Mouse (Mus musculus) midbrain, embryonic 12.5 days (tissue): Measurements from ENCODE around the gene Dusp10. TPM values are rescaled to one million over a fixed set of nuclear protein-coding genes. Genes with fewer than 3 reads are reported as not detected.

Experiments
- ATAC-seq: fragments of 200-750 bp; cut with Nextera tagmentation; 2 replicates; pipeline ENCODE4 v1.8.0; 2017; ENCODE audit warnings: low read depth, moderate TSS enrichment, moderate library complexity; ENCODE audit not compliant: low FRiP score
- H3K27ac ChIP-seq: fragments of 300-500 bp; sonication (generic); replicated peaks from 2 replicates; pipeline ENCODE4 v1.5.1; 2016; ENCODE audit warnings: mild to moderate bottlenecking
- H3K27me3 ChIP-seq: fragments of 300-500 bp; sonication (generic); 2 replicates; pipeline ENCODE4 v1.6.1; 2016; ENCODE audit warnings: mild to moderate bottlenecking
- H3K36me3 ChIP-seq: fragments of 300-500 bp; sonication (generic); 2 replicates; pipeline ENCODE4 v1.6.1; 2016
- H3K4me1 ChIP-seq: fragments of 300-500 bp; sonication (generic); 2 replicates; pipeline ENCODE4 v1.6.1; 2016
- H3K4me2 ChIP-seq: fragments of 300-500 bp; sonication (generic); replicated peaks from 2 replicates; pipeline ENCODE4 v1.6.1; 2016; ENCODE audit warnings: mild to moderate bottlenecking, moderate library complexity
- H3K4me3 ChIP-seq: fragments of 300-500 bp; sonication (generic); 2 replicates; pipeline ENCODE4 v1.5.1; 2016; ENCODE audit warnings: mild to moderate bottlenecking
- H3K9ac ChIP-seq: fragments of 300-500 bp; sonication (generic); replicated peaks from 2 replicates; pipeline ENCODE4 v1.6.1; 2016; ENCODE audit warnings: mild to moderate bottlenecking, moderate library complexity
- H3K9me3 ChIP-seq: fragments of 300-500 bp; sonication (generic); 2 replicates; pipeline ENCODE4 v1.6.1; 2016; ENCODE audit warnings: mild to moderate bottlenecking
- WGBS: fragments of 180-500 bp; shearing (Covaris S2); methylation state at CpG from one replicate; pipeline ENCODE4 v1.1.7; 2016; 5-methylcytosine and 5-hydroxymethylcytosine counted together
- polyA plus RNA-seq: library from polyadenylated mRNA; unstranded; fragments of >200 nt; fragmentation: Nextera tagmentation; extraction: Ambion mirVana; gene quantifications from 2 replicates; pipeline ENCODE4 v1.2.1, GENCODE M21; 2016

The Dusp10 gene
- polyA plus RNA-seq, 1 experiment from 2014 or later: 10.3 TPM

DNA sequence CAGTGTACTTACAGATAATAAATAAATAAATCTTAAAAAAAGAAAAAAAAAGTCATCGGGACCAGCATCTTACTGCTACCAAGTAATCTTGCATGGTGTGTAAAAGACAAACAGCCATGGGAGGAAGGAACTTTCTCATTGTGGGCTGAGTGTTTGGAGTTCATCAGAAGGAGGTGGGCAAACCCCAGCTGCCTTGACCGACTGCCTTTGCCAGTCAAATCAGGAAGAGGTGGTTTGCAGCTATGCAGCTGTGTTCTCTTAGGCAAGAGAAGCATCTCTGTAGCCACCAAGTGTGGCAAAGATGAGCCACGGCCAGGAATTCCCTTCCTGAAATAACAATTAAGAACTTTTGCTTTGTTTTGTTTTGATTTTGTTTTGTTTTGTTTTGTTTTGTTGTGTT lies 989 bp downstream of the Dusp10 start:
- WGBS: 85% methylated on average over 3 of the region's 3 CpGs
- H3K9me3 ChIP-seq: no peaks in the 10 kb centered on the region
- no peak overlapping the region for H3K9ac ChIP-seq
- ATAC-seq: no peak
- no peak overlapping the region for H3K4me2 ChIP-seq
- no peak overlapping the region for H3K27ac ChIP-seq
- no peaks in the 10 kb centered on the region for H3K27me3 ChIP-seq
- H3K4me1 ChIP-seq: peaks cover 1% of the 10 kb centered on the region; the same call in 1 of the 2 replicates
- H3K36me3 ChIP-seq: no peaks in the 10 kb centered on the region
- H3K4me3 ChIP-seq: no peak overlapping the region

DNA sequence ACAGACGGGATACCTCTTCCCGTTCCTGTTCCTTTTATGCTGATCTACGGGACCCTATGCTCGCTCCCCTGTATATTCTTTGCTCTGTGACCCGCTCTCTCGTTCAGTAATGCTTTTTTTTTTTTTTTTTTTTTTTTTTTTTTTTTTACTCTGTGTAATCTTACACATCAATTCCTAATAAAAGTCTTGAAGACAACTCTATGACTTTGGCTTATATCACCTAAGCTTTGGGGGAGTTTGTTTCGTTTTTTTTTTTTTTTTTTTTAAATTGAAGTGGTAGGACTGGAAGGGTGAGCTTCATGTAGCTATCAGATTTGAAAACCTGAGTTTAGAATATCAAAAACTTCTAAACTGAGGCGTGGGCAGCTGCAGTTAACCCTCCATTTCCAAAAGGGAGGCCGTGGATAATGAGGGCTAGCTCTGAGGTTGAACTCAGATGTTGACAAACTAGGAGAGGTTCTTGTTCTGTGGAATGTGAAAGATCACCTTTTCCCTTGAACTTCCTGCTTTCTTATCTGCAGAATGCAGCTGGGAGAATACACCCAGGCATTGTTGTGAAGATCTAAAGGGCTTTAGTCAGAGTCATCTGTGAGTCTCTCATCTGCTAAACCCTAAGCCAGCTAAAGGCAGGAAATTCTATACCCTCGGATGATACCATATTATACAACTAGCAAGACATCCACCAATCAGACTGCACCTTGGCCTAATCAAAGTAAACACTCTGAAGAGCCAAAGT lies 3.1 kb downstream of the Dusp10 start:
- Histone ChIP-seq H3K9me3 (no peaks in the 10 kb centered on the region), H3K27me3 (no peaks in the 10 kb centered on the region), H3K27ac (no peak overlapping the region), H3K4me2 (no peak overlapping the region), H3K4me1 (peaks cover 5% of the 10 kb centered on the region; the same call in 1 of the 2 replicates), H3K36me3 (no peaks in the 10 kb centered on the region), H3K4me3 (no peak overlapping the region), H3K9ac (no peak overlapping the region)
- no peak for ATAC-seq
- 79% methylated on average over 10 of the region's 10 CpGs for WGBS

DNA sequence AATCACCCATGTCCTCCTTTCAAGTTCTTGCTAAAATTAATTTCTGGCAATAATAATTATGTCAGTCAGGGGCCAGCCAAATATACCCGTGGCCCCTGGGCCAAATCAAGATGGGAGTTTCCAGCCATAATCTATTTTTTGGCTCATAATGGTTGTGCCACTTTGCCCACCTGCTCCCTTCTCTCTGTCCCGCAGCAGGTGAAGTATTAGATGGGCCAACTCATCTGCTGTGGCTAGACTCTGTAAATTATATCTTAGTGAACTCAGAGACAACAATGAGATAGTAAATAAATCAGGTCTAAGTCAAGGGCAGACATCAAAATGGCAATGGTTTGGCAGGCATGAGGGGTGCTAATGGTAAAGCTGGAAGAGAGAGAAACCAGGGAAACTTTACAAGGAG lies 4.5 kb downstream of the Dusp10 start:
- Histone ChIP-seq H3K36me3 (no peaks in the 10 kb centered on the region), H3K9me3 (no peaks in the 10 kb centered on the region), H3K9ac (no peak overlapping the region), H3K4me1 (peaks cover 5% of the 10 kb centered on the region; the same call in 1 of the 2 replicates), H3K27me3 (no peaks in the 10 kb centered on the region), H3K27ac (no peak overlapping the region), H3K4me3 (no peak overlapping the region), H3K4me2 (no peak overlapping the region)
- no peak for ATAC-seq
- WGBS: 90% methylated on average over 2 of the region's 2 CpGs

DNA sequence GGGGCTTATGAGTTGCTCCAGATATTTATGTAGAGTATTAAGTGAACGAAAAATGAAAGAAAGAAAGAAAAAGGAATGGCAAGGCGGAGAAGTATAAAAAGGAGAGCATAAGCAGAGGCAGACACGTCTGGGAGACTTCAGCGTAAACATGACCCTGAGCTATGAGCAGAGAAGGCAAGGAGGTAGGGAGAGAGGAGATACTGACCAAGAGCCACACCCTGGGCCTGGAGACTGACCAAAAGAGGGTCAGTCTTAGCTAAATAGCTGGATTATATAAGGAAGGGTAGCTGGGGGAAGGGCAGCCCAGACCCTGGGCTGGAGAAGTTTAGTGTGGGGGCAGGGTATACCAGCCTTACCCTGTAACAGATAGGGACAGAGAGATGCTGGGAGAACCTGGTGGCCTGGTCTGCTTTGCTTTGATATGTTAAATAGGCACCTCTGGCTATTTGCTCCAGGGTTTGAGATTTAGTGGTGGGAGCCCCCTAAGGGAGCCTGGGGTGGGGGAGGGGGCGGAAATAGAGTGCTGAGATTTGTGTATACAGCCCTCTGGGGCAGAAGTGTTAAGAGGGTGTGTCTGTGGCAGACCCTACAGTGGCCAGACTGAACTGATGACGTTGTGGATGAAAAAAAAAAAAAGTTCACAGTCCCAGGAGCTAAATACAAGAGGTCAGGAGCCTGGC lies 6.1 kb downstream of the Dusp10 start:
- Histone ChIP-seq H3K9me3 (no peaks in the 10 kb centered on the region), H3K9ac (no peak overlapping the region), H3K27ac (no peak overlapping the region), H3K27me3 (no peaks in the 10 kb centered on the region), H3K4me3 (no peak overlapping the region), H3K36me3 (no peaks in the 10 kb centered on the region), H3K4me2 (no peak overlapping the region), H3K4me1 (peaks cover 5% of the 10 kb centered on the region; the same call in 1 of the 2 replicates)
- 51% methylated on average over 6 of the region's 6 CpGs for WGBS
- ATAC-seq: 0 out of 2 replicates have a peak, but pooled peaks have one; percentile 38

DNA sequence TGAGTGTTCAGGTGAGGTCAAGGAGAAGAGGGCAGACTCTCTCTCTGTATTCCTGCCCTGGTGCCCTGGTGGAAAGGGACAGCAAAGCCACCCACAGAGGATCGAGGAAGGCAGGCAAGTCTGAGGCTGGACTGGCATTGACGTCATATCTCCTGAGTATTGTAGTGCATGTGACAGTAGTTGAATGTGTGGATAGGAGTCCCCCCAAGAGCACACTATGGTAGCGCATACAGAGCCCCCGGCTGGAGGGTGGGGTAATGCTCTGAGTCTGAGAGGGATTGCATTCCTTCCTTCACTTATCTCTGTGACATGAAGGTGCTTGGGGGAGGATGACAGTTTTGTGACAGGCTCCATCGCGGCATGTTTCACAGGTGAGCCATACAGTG lies 6.6 kb downstream of the Dusp10 start:
- 44% methylated on average over 6 of the region's 6 CpGs for WGBS

DNA sequence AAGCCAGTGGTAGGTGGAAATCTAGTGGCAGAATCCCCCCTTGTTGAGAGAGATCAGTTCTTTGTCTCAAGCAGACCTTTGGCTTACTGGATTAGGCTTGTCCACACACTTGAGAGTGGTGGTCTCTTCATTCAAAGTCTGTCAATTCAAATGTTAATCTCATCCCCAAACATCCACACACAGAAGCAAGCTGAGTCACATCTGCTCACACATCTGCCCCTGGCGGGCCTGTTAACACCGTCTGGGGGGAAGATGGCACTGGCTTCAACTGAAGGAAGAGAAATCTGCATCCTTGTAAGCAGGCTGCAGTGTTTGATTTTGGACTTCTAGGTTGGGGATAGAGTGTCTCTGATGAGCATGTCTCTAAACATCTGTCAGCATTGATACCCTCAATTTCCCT lies 10.9 kb downstream of the Dusp10 start:
- Histone ChIP-seq H3K27ac (no peak overlapping the region), H3K9ac (no peak overlapping the region), H3K4me3 (no peak overlapping the region), H3K4me2 (no peak overlapping the region), H3K27me3 (no peaks in the 10 kb centered on the region), H3K4me1 (peaks cover 5% of the 10 kb centered on the region; the same call in 1 of the 2 replicates), H3K9me3 (no peaks in the 10 kb centered on the region), H3K36me3 (no peaks in the 10 kb centered on the region)
- no peak for ATAC-seq
- 28% methylated on average over 2 of the region's 2 CpGs for WGBS

More for the DNA sequence above, 6.6 kb downstream of the Dusp10 start:
- H3K9me3 ChIP-seq: no peaks in the 10 kb centered on the region
- H3K4me1 ChIP-seq: peaks cover 5% of the 10 kb centered on the region; the same call in 1 of the 2 replicates
- no peak overlapping the region for H3K27ac ChIP-seq
- no peak overlapping the region for H3K4me2 ChIP-seq
- 0 out of 2 replicates have a peak, but pooled peaks have one; percentile 38 for ATAC-seq
- no peak overlapping the region for H3K9ac ChIP-seq
- no peaks in the 10 kb centered on the region for H3K36me3 ChIP-seq
- no peak overlapping the region for H3K4me3 ChIP-seq
- no peaks in the 10 kb centered on the region for H3K27me3 ChIP-seq

DNA sequence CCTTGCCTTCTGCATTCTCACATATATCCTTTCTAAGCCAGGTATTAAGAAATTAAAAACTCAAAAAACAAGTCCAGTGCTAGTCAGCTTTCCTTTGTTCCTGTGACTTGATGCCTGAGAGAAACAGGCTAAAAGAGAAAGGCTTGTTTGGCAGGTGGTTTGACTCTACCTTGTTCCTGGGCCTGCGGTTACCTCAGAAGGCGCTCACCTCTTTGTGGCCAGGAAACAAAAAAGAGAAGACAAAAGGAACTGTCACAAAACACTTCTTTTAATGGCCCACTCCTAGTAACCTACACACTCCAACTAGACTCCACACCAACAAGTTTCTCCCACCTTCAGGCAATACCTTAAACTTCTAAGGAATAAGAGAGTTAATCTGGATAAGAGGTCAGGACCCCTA lies 11.5 kb downstream of the Dusp10 start:
- H3K4me1 ChIP-seq: no peaks in the 10 kb centered on the region; the same call in 1 of the 2 replicates
- no peak overlapping the region for H3K9ac ChIP-seq
- H3K27ac ChIP-seq: no peak overlapping the region
- no peaks in the 10 kb centered on the region for H3K36me3 ChIP-seq
- H3K27me3 ChIP-seq: no peaks in the 10 kb centered on the region
- no peak for ATAC-seq
- H3K4me3 ChIP-seq: no peak overlapping the region
- H3K9me3 ChIP-seq: no peaks in the 10 kb centered on the region
- WGBS: 83% methylated on average over 2 of the region's 2 CpGs
- no peak overlapping the region for H3K4me2 ChIP-seq

DNA sequence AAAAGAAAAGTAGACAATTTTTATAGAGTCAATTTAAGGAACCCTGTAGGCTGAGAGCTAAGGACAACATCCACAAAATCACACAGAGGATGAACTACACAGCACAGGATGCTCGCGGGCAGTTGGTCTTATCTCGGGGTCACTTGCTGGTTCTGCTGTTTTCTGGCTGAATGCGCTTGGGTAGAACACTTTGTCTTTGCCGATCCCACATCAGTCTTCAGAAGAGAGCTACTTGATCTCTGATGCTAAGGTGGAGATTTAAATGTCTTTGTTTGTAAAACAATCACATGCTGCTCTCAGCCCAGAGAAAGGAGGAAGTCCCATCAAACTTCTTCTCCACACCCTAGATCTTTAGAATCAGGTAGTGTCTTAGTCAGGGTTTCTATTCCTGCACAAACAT lies 12.0 kb downstream of the Dusp10 start:
- H3K36me3 ChIP-seq: no peaks in the 10 kb centered on the region
- 89% methylated on average over 5 of the region's 5 CpGs for WGBS
- H3K4me1 ChIP-seq: no peaks in the 10 kb centered on the region; the same call in 1 of the 2 replicates
- H3K27me3 ChIP-seq: no peaks in the 10 kb centered on the region
- H3K4me3 ChIP-seq: no peak overlapping the region
- no peak overlapping the region for H3K27ac ChIP-seq
- H3K9ac ChIP-seq: no peak overlapping the region
- H3K4me2 ChIP-seq: no peak overlapping the region
- no peak for ATAC-seq
- no peaks in the 10 kb centered on the region for H3K9me3 ChIP-seq

DNA sequence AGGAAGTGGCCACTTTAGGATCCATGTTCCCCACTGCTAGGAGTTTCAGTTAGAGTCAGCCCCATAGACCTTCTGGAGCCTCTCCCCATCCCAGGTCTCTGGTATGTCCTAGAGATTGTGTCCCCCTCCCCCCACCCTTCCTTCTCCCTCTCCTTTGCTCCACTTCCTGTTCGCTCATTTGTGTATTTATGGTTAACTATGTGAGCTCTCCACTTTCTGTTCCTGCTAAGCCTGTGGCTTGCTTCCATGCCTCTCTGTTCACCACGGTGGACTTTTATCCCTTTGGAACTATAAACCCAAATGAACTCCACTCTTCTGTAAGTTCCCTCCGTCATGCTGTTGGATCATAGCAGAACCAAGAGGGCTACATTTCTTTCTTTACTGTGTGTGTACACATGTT lies 13.9 kb downstream of the Dusp10 start:
- Histone ChIP-seq H3K4me1 (no peaks in the 10 kb centered on the region; the same call in 1 of the 2 replicates), H3K36me3 (no peaks in the 10 kb centered on the region), H3K4me3 (no peak overlapping the region), H3K27ac (no peak overlapping the region), H3K9ac (no peak overlapping the region), H3K9me3 (no peaks in the 10 kb centered on the region), H3K4me2 (no peak overlapping the region), H3K27me3 (peaks cover 9% of the 10 kb centered on the region; the same call in 1 of the 2 replicates)
- no peak for ATAC-seq
- WGBS: 88% methylated on average over 3 of the region's 3 CpGs

DNA sequence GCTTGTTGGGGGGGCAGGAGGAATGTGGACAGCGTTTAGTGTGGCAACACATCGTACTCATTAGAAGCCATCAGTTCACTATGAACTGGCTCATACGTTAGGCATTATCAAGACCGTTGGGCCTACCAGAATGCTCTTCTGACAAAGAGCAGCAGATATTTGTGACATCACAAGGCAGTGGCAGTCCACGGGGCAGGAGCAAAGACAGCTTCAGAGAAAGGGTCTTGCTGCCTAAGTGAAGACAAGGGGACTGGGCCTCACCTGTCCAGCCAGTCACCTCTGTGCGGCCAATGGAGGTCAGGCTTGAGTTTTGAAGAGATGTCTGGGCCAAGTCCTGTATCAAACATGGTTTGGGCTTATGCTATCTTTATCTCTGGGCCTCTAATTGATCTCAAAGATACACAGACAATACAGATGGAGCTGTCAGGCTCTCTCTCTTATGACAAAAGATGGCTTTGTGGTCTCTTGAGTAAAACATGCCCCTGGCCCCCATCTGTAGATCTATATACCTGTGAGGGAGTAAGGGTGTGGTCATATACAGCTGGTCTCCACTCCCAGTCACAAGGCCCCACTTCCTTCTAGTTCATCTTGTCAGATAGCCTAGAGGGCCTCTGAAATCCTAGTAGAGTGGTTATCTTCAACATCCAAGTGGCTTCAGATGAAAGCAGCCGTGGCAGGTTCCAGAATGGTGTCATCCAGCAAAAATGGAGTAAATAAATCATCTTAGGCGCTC lies 17.1 kb downstream of the Dusp10 start:
- WGBS: 90% methylated on average over 8 of the region's 8 CpGs
- Histone ChIP-seq H3K4me1 (peaks cover 10% of the 10 kb centered on the region), H3K4me3 (no peak overlapping the region), H3K36me3 (no peaks in the 10 kb centered on the region), H3K4me2 (no peak overlapping the region), H3K27ac (no peak overlapping the region), H3K27me3 (peaks cover 9% of the 10 kb centered on the region; the same call in 1 of the 2 replicates), H3K9ac (no peak overlapping the region), H3K9me3 (no peaks in the 10 kb centered on the region)
- no peak for ATAC-seq

DNA sequence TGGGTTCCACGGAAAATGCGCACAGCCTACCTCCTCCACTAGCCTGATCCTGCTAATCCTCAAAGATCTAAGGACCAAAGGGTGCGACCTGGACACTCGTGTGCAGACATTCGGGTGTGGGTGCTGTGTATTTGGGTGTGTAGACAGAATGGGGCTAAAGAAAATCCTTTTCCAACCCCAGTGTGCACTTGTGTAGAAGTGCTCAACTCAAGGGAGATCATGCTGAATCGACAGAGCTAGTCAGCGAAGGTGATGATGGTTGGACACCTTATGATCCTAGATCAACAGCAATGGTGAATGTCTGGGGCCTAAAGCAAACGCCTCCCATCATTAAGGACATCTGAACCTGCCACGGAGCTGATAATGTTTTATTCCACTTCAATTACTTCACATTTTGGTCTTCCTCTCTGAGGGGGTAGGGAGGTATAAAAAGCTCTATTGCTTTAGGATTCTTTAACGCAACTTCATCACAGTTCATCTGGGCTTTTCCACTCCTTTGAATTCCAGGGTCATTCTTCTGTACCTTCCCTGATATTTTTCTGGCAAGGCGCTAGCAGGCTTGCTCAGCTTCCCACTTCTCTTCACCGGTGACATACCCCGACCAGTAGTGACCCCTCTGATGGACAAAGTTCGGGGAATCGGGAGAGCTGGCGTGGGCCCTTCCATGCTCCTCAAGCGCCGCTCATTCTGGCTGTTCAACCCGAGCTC lies 19.7 kb downstream of the Dusp10 start:
- Histone ChIP-seq H3K4me3 (peak overlapping the region; percentile 76), H3K4me2 (peak overlapping the region; percentile 82), H3K9ac (peak overlapping the region; percentile 90), H3K27me3 (peaks cover 9% of the 10 kb centered on the region; the same call in 1 of the 2 replicates), H3K36me3 (peaks cover 10% of the 10 kb centered on the region; the same call in 1 of the 2 replicates), H3K4me1 (peaks cover 30% of the 10 kb centered on the region), H3K27ac (peak overlapping the region; percentile 98), H3K9me3 (no peaks in the 10 kb centered on the region)
- ATAC-seq: no peak
- 20% methylated on average over 19 of the region's 19 CpGs for WGBS
